In the genomic region with DNA sequence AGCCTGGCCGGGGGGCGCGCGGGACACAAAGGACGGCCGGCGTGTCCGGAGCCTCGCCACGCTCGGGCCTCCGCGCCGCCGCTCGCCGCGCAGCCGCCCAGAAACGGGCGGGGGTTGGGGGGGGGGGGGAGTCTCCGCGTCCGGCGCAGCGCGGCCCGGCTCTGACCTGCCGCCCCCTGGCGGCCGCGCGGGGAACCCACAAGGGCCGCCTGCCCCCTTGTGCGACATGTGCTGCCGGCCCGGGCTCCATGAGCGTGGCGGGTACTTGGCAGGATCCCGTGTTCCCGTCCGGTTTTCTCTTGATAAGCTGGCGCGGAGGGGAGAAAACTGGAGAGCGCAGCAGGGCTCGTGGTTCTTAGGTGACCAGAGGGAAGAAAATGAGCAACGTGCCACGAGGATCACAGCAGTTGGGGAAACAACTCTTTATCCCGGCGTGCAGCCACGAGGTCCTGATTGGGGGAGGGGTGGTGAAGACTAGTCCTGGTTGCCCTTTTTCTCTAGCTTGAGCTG, we compare ENCODE assay signal across 8 mouse cellular contexts. TPM values are rescaled to one million over a fixed set of nuclear protein-coding genes. Genes with fewer than 3 reads are reported as not detected.
DNase-seq lines count a peak whose midpoint lies in the region; ATAC-seq lines count a peak whose summit lies in the region.

No protein-coding gene starts in this region.

- H3K4me3 ChIP-seq in brown adipose tissue, adult 24 weeks (ENCODE audit: insufficient read depth, low read depth, low read length): peak overlapping the region; percentile 90
- peak overlapping the region; percentile 93 to 99 for H3K4me3 ChIP-seq in heart, embryonic 14.5 days (ENCODE audit: control insufficient read depth in 1 of 2, insufficient read depth in 1 of 2, low read depth in 1 of 2, low read length in 2 of 2)
- peak overlapping the region; percentile 88 for H3K4me3 ChIP-seq in liver, embryonic 12.5 days

- H3K4me2 ChIP-seq in heart, embryonic 14.5 days (ENCODE audit: low read length): peak overlapping the region; percentile 95
- peak overlapping the region; percentile 96 for H3K4me2 ChIP-seq in liver, embryonic 12.5 days

- no peaks in the 10 kb centered on the region for H3K9me3 ChIP-seq in heart, embryonic 14.5 days (ENCODE audit: control insufficient read depth, low read length)
- no peaks in the 10 kb centered on the region for H3K9me3 ChIP-seq in liver, embryonic 12.5 days (replicated peaks)

- no peaks in the 10 kb centered on the region for H3K27me3 ChIP-seq in heart, embryonic 14.5 days (ENCODE audit: control insufficient read depth, insufficient read depth, low read length)
- no peaks in the 10 kb centered on the region for H3K27me3 ChIP-seq in liver, embryonic 12.5 days (replicated peaks)
- H3K27me3 ChIP-seq in splenic B cell, adult 2 months (ENCODE audit: control insufficient read depth, insufficient read depth, low read length, poor library complexity, severe bottlenecking): no peaks in the 10 kb centered on the region

- H3K9ac ChIP-seq in heart, embryonic 14.5 days (ENCODE audit: low read length): peak overlapping the region; percentile 99
- H3K9ac ChIP-seq in liver, embryonic 12.5 days: peak overlapping the region; percentile 97

- ATAC-seq in heart, embryonic 14.5 days (ENCODE audit: insufficient number of reproducible peaks, insufficient read depth, low FRiP score, low read depth): peak; percentile 86
- peak; percentile 76 for ATAC-seq in liver, embryonic 12.5 days

- WGBS in heart, embryonic 14.5 days: under 1% methylated on average over 35 of the region's 51 CpGs
- WGBS in liver, embryonic 12.5 days (ENCODE audit: insufficient replicate concordance): under 1% methylated on average over 17 of the region's 51 CpGs

- H3K4me1 ChIP-seq in brown adipose tissue, adult 24 weeks (ENCODE audit: control insufficient read depth, insufficient read depth, insufficient read length, low read length): no peaks in the 10 kb centered on the region; the same call in 1 of the 2 replicates
- H3K4me1 ChIP-seq in heart, embryonic 14.5 days (ENCODE audit: control insufficient read depth in 2 of 2, insufficient read depth in 2 of 2, low read length in 2 of 2): peaks cover 2 to 24% of the 10 kb centered on the region in 2 experiments
- peaks cover 28% of the 10 kb centered on the region for H3K4me1 ChIP-seq in liver, embryonic 12.5 days

- H3K27ac ChIP-seq in brown adipose tissue, adult 24 weeks (replicated peaks; ENCODE audit: low read depth, low read length): peak overlapping the region; percentile 73; the same call in 1 of the 2 replicates
- H3K27ac ChIP-seq in heart, embryonic 14.5 days (replicated peaks in 1 of 2; ENCODE audit: control insufficient read depth in 1 of 2, insufficient read depth in 1 of 2, low read depth in 2 of 2, low read length in 2 of 2): peak overlapping the region; percentile 89 to 95
- peak overlapping the region; percentile 94 for H3K27ac ChIP-seq in liver, embryonic 12.5 days

- H3K36me3 ChIP-seq in heart, embryonic 14.5 days (ENCODE audit: control insufficient read depth, insufficient read depth, low read length): peaks cover 44% of the 10 kb centered on the region
- peaks cover 45% of the 10 kb centered on the region for H3K36me3 ChIP-seq in liver, embryonic 12.5 days
- peaks cover 2% of the 10 kb centered on the region; the same call in 1 of the 2 replicates for H3K36me3 ChIP-seq in splenic B cell, adult 2 months (ENCODE audit: control insufficient read depth, insufficient read depth, low read length, poor library complexity, severe bottlenecking)

- peak; percentile 92 for DNase-seq in CD4-positive, CD25-positive, alpha-beta regulatory T cell, adult 2 months (ENCODE audit: low read depth, low spot score)
- peak; percentile 7 for DNase-seq in fat pad, adult 2 months (ENCODE audit: extremely low read depth, low read depth, low spot score)
- DNase-seq in kidney, postnatal 14 days: peak; percentile 94
- DNase-seq in naive thymus-derived CD4-positive, alpha-beta T cell, adult 2 months (ENCODE audit: low read depth): peak; percentile 90
- peak; percentile 88 for DNase-seq in splenic B cell, adult 2 months (ENCODE audit: low read depth, low spot score)

RNA-seq across cellular contexts. Expression of a gene that starts 49.9 kb away (rescaled TPM):
- not detected in 2 replicates for polyA plus RNA-seq in brown adipose tissue, adult 24 weeks (2012; ENCODE audit: insufficient read depth, insufficient read length, missing spikeins)
- 0.22 and 0.32 TPM in 2 replicates for polyA plus RNA-seq in heart, embryonic 14.5 days (2014; fragmentation: Nextera tagmentation; extraction: Ambion mirVana)
- polyA plus RNA-seq in liver, embryonic 12.5 days (2016; fragmentation: Nextera tagmentation; extraction: Ambion mirVana): not detected in 2 replicates

Comparison
In these comparisons a context has a peak if more than half of its experiments do, and no peak if none do; other contexts are left out.
1. Peak in every context shown above with its lines: DNase-seq, ATAC-seq, H3K4me3 ChIP-seq and H3K27ac ChIP-seq.
2. DNase-seq: peak in every context shown above with its lines; median percentile 94 in kidney, postnatal 14 days; 92 in CD4-positive, CD25-positive, alpha-beta regulatory T cell, adult 2 months; 90 in naive thymus-derived CD4-positive, alpha-beta T cell, adult 2 months; 88 in splenic B cell, adult 2 months; 7 in fat pad, adult 2 months.